Mouse (Mus musculus) megakaryocyte, embryonic 14.5 days (primary cell): ENCODE data around the gene Csmd2. TPM values are rescaled to one million over a fixed set of nuclear protein-coding genes. Genes with fewer than 3 reads are reported as not detected.

Experiments used
- H3K27me3 ChIP-seq: replicated peaks from 2 replicates; pipeline ENCODE3; 2012; ENCODE audit warnings: inconsistent platforms
- H3K36me3 ChIP-seq: replicated peaks from 2 replicates; pipeline ENCODE3; 2012; ENCODE audit warnings: low read length, inconsistent platforms, mixed read lengths
- H3K4me1 ChIP-seq: 2 replicates; pipeline ENCODE4 v1.6.1; 2012; ENCODE audit warnings: inconsistent platforms
- H3K4me3 ChIP-seq: replicated peaks from 2 replicates; pipeline ENCODE3; 2012; ENCODE audit warnings: moderate library complexity, mild to moderate bottlenecking, inconsistent platforms
- H3K9me3 ChIP-seq: 2 replicates; pipeline ENCODE4 v1.6.1; 2012; ENCODE audit warnings: inconsistent platforms
- FLI1 ChIP-seq: IDR thresholded peaks from 2 replicates; pipeline ENCODE4 v1.6.1; 2012; ENCODE audit warnings: low read length, inconsistent platforms, mixed read lengths
- GATA1 ChIP-seq: IDR thresholded peaks from 3 replicates; pipeline ENCODE4 v1.6.1; 2012; ENCODE audit warnings: mixed read lengths, low read length, inconsistent platforms, borderline replicate concordance
- polyA plus RNA-seq: library from polyadenylated mRNA; stranded (reverse); fragments of >175 nt; gene quantifications from 2 replicates; pipeline ENCODE4 v1.2.3, GENCODE M21; 2012; ENCODE audit warnings: low replicate concordance; ENCODE audit not compliant: insufficient read depth

Csmd2 gene
- polyA plus RNA-seq, 1 experiment: not detected

DNA sequence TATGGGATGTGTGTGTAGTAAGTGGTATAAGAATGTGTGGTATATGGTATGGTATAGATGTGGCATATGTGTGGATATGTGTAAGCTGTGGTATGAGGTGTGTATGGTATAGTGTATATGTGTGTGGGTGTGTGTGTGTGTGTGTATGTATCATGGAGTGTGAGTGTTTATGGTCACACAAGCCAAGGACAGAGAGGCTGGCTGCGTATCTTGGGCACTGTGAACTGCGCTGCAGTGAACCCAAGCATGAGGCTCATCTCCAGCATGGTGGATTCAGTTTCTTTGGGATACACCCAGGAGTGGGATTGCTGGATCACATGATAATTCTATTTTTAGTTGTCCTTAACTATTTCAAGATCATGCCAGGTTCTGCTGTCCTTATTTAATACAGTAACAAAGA is 566.5 kb downstream of the Csmd2 start:
- TF ChIP-seq GATA1: no peak
- no peak for TF ChIP-seq FLI1
- H3K4me3 ChIP-seq: no peak overlapping the region
- H3K9me3 ChIP-seq: no peaks in the 10 kb centered on the region

GRCm38 (mm10) chr4:128560327-128560726 is 572.7 kb downstream of the Csmd2 start:
- Histone ChIP-seq H3K4me1 (no peaks in the 10 kb centered on the region; the same call in 1 of the 2 replicates), H3K27me3 (peaks cover 29% of the 10 kb centered on the region), H3K36me3 (no peaks in the 10 kb centered on the region), H3K4me3 (no peak overlapping the region), H3K9me3 (no peaks in the 10 kb centered on the region)
- no peak for TF ChIP-seq GATA1
- TF ChIP-seq FLI1: no peak

More for the DNA sequence above, 566.5 kb downstream of the Csmd2 start:
- Histone ChIP-seq H3K27me3 (peaks cover 26% of the 10 kb centered on the region), H3K36me3 (no peaks in the 10 kb centered on the region), H3K4me1 (no peaks in the 10 kb centered on the region)

- H3K4me1 ChIP-seq: no peaks in the 10 kb centered on the region
- TF ChIP-seq GATA1: no peak
- TF ChIP-seq FLI1: no peak
- no peak overlapping the region for H3K4me3 ChIP-seq
- peaks cover 7% of the 10 kb centered on the region for H3K36me3 ChIP-seq
- H3K9me3 ChIP-seq: peaks cover 10% of the 10 kb centered on the region; the same call in 1 of the 2 replicates
- H3K27me3 ChIP-seq: peaks cover 6% of the 10 kb centered on the region
Measured at GRCm38 (mm10) chr4:128575811-128576210, 588.2 kb downstream of the Csmd2 start.

GRCm38 (mm10) chr4:128579182-128579581 is 591.5 kb downstream of the Csmd2 start:
- H3K9me3 ChIP-seq: peaks cover 38% of the 10 kb centered on the region
- H3K4me3 ChIP-seq: no peak overlapping the region
- H3K27me3 ChIP-seq: no peaks in the 10 kb centered on the region
- TF ChIP-seq GATA1: no peak
- no peak for TF ChIP-seq FLI1
- H3K4me1 ChIP-seq: no peaks in the 10 kb centered on the region
- H3K36me3 ChIP-seq: peaks cover 28% of the 10 kb centered on the region

DNA sequence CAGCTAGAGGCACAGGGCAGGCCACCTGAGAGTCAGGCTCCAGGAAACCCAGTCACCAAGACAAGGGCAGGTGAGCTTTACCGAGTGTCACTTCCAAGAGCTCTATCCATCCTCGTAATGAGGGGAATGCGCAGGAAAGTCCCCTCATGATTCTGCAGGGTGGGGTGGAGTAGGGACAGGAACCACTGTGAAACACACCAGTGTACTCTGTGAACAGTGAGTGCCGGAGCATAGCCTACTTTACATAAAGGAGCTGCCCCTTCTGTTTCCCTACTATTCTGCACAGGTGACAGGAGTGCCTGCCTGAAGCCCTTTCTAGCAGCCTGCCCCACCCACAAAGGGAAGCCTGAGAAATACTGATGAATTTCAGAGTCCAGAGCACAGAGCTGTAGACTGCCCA is 605.6 kb downstream of the Csmd2 start:
- H3K9me3 ChIP-seq: no peaks in the 10 kb centered on the region
- peaks cover 38% of the 10 kb centered on the region for H3K36me3 ChIP-seq
- no peak for TF ChIP-seq GATA1
- TF ChIP-seq FLI1: no peak
- no peak overlapping the region for H3K4me3 ChIP-seq
- peaks cover 10% of the 10 kb centered on the region for H3K27me3 ChIP-seq
- H3K4me1 ChIP-seq: peaks cover 31% of the 10 kb centered on the region

DNA sequence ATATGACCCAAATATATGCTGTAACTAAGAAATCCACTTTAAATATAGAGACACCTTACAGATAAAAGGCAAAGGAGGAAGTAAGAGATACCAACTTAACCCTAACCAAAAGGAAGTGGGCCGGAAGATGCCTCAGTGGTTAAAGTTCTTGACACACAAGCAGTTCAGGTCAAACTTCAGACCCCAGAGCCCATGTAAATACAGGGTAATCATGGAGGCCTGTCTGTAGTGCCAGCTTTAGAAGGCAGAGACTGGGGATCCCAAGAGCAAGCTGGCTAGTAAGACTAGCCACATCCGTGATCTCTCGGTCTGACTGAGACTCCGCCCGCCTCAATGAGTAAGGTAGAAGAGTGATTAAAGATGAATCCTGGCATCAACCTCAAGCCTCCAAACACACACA is 606.4 kb downstream of the Csmd2 start:
- TF ChIP-seq FLI1: no peak
- no peak for TF ChIP-seq GATA1
- Histone ChIP-seq H3K4me3 (peak overlapping the region; percentile 60), H3K36me3 (peaks cover 32% of the 10 kb centered on the region)

DNA sequence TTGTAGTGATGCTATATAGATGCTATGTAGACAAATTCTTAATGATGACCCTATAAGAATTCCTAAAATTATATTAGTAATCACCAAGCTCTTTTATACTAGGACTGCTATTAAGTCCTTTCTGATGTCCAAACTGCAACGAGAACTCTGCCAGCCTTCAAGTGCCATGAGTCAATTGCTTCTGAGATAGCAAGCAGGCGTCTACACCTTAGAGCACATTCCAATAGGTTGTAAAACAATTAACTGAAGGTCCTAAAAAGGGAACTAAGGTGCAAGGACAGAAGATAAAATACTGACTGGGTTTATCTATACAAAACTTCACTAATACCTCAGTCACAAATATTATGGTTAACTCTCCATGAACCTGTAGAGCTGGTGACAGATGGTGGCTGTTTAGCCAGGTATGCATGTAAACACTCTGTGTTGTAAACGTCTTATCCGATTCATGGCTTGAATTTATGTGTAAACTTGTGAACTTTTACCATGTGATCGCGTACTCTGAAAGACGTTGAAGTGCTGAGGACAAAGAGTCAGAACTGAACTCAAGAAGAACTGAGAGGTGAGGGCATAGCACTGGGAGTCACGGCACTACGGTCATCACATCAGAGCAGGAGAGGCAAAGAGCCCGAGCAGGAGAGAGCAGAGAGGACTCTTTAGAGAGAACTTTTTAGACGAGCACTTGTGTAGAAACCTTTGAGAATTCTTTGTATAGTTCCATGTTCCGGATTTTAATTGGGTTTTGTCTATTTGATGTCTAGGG is 610.3 kb downstream of the Csmd2 start:
- Histone ChIP-seq H3K36me3 (peaks cover 17% of the 10 kb centered on the region), H3K4me1 (peaks cover 27% of the 10 kb centered on the region), H3K27me3 (peaks cover 3% of the 10 kb centered on the region), H3K9me3 (no peaks in the 10 kb centered on the region), H3K4me3 (no peak overlapping the region)
- TF ChIP-seq GATA1 (no peak), FLI1 (no peak)

More for the DNA sequence above, 606.4 kb downstream of the Csmd2 start:
- H3K27me3 ChIP-seq: peaks cover 10% of the 10 kb centered on the region
- H3K9me3 ChIP-seq: no peaks in the 10 kb centered on the region
- peaks cover 31% of the 10 kb centered on the region for H3K4me1 ChIP-seq

- no peak for TF ChIP-seq GATA1
- TF ChIP-seq FLI1: no peak
- no peaks in the 10 kb centered on the region for H3K9me3 ChIP-seq
- H3K4me1 ChIP-seq: peaks cover 46% of the 10 kb centered on the region
- peaks cover 32% of the 10 kb centered on the region for H3K36me3 ChIP-seq
- no peaks in the 10 kb centered on the region for H3K27me3 ChIP-seq
- H3K4me3 ChIP-seq: no peak overlapping the region
Measured at GRCm38 (mm10) chr4:128606586-128606985, 618.9 kb downstream of the Csmd2 start.

DNA sequence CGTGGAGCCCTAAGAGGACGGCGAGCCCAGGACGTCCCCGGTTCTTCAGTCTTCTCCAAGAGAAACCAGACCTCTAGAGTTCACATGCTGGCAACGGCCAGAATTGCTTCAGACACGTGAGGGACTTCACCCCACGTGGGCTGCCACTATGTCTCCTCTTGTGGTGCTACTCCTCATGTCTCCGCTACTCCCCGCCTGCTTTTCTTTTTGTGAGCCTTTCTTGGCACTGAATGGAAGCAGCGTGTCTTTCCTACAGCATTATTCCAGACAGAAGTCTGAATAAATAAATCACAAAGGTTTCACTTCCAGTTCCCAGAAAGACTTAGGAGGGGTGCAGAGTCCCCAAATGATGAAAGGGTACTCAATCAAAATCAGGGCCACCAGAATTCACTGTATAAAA is 620.0 kb downstream of the Csmd2 start:
- Histone ChIP-seq H3K36me3 (peaks cover 23% of the 10 kb centered on the region), H3K4me1 (peaks cover 47% of the 10 kb centered on the region)

DNA sequence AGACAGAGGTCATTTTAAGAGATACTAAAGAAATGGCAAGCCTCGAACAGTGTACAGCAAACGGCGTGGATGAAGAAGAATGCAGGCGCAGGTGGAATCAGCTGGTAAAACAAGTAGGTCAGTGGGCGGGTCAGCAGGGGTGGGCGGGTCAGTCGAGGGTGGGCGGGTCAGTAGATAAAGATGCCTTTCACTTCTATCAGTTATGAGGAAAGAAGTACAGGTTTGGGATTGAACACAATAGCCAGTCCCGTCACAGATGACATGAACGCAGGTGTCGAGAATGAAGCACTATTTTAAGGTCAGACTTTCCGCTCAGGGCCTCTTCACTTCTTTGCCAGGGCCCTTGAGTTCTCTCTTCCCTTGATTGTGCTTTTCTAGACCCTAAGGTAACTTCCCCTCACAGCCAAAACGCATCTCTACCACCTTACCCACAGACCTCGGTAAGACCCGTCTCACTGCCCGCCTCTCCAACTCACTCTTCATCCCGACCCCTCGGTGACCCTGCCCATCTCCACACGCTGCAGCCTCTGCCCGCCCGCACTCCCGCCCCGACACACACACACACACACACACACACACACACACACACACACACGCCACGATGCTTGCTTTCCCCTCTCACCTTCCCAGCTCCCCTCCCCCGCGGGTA is 621.7 kb downstream of the Csmd2 start:
- TF ChIP-seq GATA1 (no peak), FLI1 (no peak)

More for the DNA sequence above, 620.0 kb downstream of the Csmd2 start:
- Histone ChIP-seq H3K4me3 (no peak overlapping the region), H3K9me3 (no peaks in the 10 kb centered on the region), H3K27me3 (no peaks in the 10 kb centered on the region)
- no peak for TF ChIP-seq GATA1
- no peak for TF ChIP-seq FLI1

More for the DNA sequence above, 621.7 kb downstream of the Csmd2 start:
- H3K4me1 ChIP-seq: peaks cover 58% of the 10 kb centered on the region
- no peaks in the 10 kb centered on the region for H3K9me3 ChIP-seq
- H3K4me3 ChIP-seq: peak overlapping the region; percentile 94
- no peaks in the 10 kb centered on the region for H3K27me3 ChIP-seq
- peaks cover 6% of the 10 kb centered on the region for H3K36me3 ChIP-seq
